Mouse (Mus musculus): ENCODE data around the gene Gm5737. TPM values are rescaled to one million over a fixed set of nuclear protein-coding genes. Genes with fewer than 3 reads are reported as not detected.
A peak's percentile ranks its signal among the peaks of the same experiment; 100 is the strongest.

Gm5737 gene
- polyA plus RNA-seq (2014; fragmentation: Nextera tagmentation; extraction: Ambion mirVana), result not detected in 2 replicates

DNA sequence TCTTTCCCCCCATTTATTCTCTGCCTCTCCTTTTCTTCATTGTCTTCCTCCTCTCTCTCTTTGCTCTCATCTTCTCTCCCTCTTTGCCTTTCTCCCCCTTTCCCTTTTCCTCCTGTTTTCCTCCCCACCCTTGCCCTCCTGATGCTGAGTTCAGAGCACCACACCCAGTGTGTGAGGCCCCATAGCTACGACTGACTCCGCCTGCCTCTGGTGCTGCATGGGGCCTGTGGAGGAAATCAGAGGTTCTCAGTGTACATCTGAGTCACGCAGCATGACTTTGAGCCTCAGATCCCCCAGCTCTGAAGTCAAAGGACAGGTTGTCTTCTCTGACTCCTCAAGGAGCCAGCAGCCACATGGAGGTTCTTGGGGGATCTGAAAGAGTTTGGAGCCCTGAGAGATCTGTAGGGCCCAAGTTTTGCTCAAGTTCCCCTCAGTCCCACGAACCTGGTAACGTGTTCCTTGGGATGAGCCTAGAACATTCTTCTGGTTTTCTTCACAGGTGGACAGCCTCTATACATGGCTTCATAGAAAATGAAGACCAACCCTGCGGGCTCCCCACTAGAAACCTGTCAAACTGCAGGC is at the start of gene Gm5737:
Gm5737 (plus strand) TSS at position 532 of the 582 bp plus-strand sequence.
- Histone ChIP-seq H3K4me2 (replicated peaks; ENCODE audit: low read depth, low read length) (no peak within 1 kb of the TSS), H3K27ac (ENCODE audit: low read depth, low read length) (no peak within 1 kb of the TSS), H3K36me3 (ENCODE audit: control insufficient read depth, insufficient read depth, low read length) (no peaks in the 10 kb centered on the region), H3K27me3 (ENCODE audit: control insufficient read depth, insufficient read depth, low read length) (no peaks in the 10 kb centered on the region), H3K4me3 (ENCODE audit: low read depth, low read length) (no peak within 1 kb of the TSS), H3K9me3 (ENCODE audit: control insufficient read depth, low read length) (no peaks in the 10 kb centered on the region), H3K9ac (ENCODE audit: low read depth, low read length) (no peak within 1 kb of the TSS), H3K4me1 (replicated peaks; ENCODE audit: control insufficient read depth, insufficient read depth, low read length) (no peaks in the 10 kb centered on the region)
- ATAC-seq (ENCODE audit: low FRiP score), result no peak
- WGBS, result 79% methylated on average over 6 of the region's 6 CpGs
- no peak for DNase-seq (ENCODE audit: low spot score)

DNA sequence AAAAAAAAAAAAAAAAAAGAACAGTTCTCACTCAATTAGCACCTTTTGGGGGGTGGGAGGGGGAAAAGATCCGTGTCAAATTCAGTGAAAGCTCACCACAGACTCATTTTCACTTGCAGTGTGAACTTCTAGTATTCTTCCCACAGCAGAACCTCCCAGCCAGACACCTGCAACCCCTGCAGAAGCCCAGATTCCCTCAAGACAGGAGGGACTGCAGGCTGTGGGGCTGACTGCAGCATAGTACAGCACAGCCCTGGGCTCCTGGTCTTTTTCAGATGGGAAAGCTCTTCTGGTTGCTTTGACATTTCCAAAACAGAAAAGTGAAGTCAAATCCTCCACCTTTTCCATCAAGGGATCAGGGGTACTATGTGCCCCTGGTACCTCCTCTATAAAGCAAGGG is 44.8 kb upstream of the Gm5737 start:
- ATAC-seq (ENCODE audit: low FRiP score) (no peak), DNase-seq (ENCODE audit: low spot score) (no peak)
- Histone ChIP-seq H3K9me3 (ENCODE audit: control insufficient read depth, low read length) (no peaks in the 10 kb centered on the region), H3K27me3 (ENCODE audit: control insufficient read depth, insufficient read depth, low read length) (no peaks in the 10 kb centered on the region), H3K27ac (ENCODE audit: low read depth, low read length) (no peak overlapping the region), H3K4me1 (replicated peaks; ENCODE audit: control insufficient read depth, insufficient read depth, low read length) (no peaks in the 10 kb centered on the region), H3K4me3 (ENCODE audit: low read depth, low read length) (no peak overlapping the region), H3K36me3 (ENCODE audit: control insufficient read depth, insufficient read depth, low read length) (no peaks in the 10 kb centered on the region), H3K4me2 (replicated peaks; ENCODE audit: low read depth, low read length) (no peak overlapping the region), H3K9ac (ENCODE audit: low read depth, low read length) (no peak overlapping the region)
- 5% methylated on average over 1 of the region's 1 CpGs for whole genome bisulfite sequencing

DNA sequence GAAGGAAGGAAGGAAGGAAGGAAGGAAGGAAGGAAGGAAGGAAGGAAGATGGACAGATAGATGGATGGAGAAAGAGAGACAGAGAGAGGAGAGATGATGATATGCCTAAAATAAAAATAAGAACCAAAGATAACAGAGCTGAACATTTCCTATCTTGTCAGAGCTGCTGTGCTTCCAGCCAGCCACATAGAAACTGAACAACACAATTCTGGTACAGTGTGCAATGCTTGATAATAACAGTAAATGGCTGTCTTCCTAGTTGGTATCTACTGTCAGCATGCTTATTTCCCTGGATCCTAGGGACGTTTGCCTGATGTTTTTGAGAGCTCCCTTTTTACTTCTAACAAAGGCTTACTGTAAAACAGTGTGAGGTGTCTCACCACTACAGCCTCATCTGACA is 40.8 kb upstream of the Gm5737 start:
- Histone ChIP-seq H3K36me3 (ENCODE audit: control insufficient read depth, insufficient read depth, low read length) (no peaks in the 10 kb centered on the region), H3K4me2 (replicated peaks; ENCODE audit: low read depth, low read length) (no peak overlapping the region), H3K9me3 (ENCODE audit: control insufficient read depth, low read length) (no peaks in the 10 kb centered on the region), H3K4me3 (ENCODE audit: low read depth, low read length) (no peak overlapping the region), H3K27me3 (ENCODE audit: control insufficient read depth, insufficient read depth, low read length) (no peaks in the 10 kb centered on the region), H3K4me1 (replicated peaks; ENCODE audit: control insufficient read depth, insufficient read depth, low read length) (no peaks in the 10 kb centered on the region), H3K9ac (ENCODE audit: low read depth, low read length) (no peak overlapping the region), H3K27ac (ENCODE audit: low read depth, low read length) (no peak overlapping the region)
- ATAC-seq (ENCODE audit: low FRiP score) (no peak), DNase-seq (ENCODE audit: low spot score) (no peak)
- 63% methylated on average over 1 of the region's 1 CpGs for WGBS

DNA sequence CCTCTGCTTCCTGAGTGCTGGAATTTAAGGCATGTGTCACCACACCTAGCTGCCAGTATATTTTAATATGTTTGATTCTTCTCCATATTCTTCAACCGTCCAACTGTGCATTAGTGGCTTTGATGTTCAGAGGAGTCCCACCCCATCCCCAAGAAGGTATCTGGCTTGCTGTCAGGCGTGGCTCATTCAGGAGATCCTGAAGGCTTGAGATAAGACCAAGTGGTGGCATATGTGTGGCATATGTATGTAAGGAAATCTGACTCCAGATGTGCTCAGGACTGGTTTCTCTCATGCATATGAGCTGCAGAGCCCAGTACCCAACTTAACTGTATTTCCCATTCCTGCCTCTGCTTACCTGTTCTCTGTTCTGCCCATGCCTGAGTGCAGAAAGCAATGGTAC is 34.2 kb upstream of the Gm5737 start:
- no peaks in the 10 kb centered on the region for H3K36me3 ChIP-seq (ENCODE audit: control insufficient read depth, insufficient read depth, low read length)
- 67% methylated on average over 2 of the region's 2 CpGs for WGBS
- no peaks in the 10 kb centered on the region for H3K27me3 ChIP-seq (ENCODE audit: control insufficient read depth, insufficient read depth, low read length)
- no peak overlapping the region for H3K4me2 ChIP-seq (replicated peaks; ENCODE audit: low read depth, low read length)
- H3K9ac ChIP-seq (ENCODE audit: low read depth, low read length), result no peak overlapping the region
- no peaks in the 10 kb centered on the region for H3K4me1 ChIP-seq (replicated peaks; ENCODE audit: control insufficient read depth, insufficient read depth, low read length)
- no peaks in the 10 kb centered on the region for H3K9me3 ChIP-seq (ENCODE audit: control insufficient read depth, low read length)
- H3K4me3 ChIP-seq (ENCODE audit: low read depth, low read length), result no peak overlapping the region
- H3K27ac ChIP-seq (ENCODE audit: low read depth, low read length), result no peak overlapping the region
- ATAC-seq (ENCODE audit: low FRiP score) (no peak), DNase-seq (ENCODE audit: low spot score) (no peak)

DNA sequence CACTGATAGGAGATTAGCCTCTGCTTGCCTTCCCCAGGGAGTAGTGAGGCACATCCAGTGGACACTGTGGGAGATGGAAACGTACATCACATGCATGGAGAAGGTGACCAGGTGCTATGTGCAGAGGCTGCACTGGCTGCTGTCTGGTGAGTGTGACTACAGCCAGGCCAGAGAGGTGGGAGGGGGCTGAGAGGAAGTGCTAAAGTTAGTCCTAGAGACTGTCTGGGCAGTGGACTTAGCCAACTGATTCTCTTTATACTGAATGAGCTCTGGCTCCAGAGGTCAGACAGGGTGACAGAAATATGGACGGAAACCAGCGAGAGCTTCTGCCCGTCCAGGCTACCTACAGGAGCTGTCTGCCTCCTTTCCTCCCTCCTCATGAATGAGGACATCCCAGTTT is 16.6 kb upstream of the Gm5737 start:
- no peak overlapping the region for H3K27ac ChIP-seq (ENCODE audit: low read depth, low read length)

DNA sequence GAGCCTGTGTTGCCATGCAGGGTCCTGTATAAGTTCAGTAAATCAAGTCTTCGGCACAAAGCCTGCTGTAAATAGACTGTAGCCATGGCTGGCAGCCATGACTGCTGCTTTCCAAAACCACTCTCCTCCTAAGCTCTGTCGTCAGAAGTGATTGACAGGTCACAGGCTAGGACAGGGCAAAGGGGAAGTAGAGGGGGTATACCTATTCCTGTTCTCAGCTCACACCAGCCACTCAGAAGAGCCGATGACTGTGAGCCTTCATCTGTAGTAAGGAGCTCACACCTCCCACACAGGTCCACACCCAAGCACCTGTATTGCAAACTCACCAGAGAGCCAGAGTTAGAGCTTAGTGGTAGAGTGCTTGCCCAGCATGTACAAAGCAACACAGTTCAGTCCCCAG is 15.8 kb upstream of the Gm5737 start:
- Histone ChIP-seq H3K27me3 (ENCODE audit: control insufficient read depth, insufficient read depth, low read length) (no peaks in the 10 kb centered on the region), H3K36me3 (ENCODE audit: control insufficient read depth, insufficient read depth, low read length) (no peaks in the 10 kb centered on the region), H3K27ac (ENCODE audit: low read depth, low read length) (no peak overlapping the region), H3K9me3 (ENCODE audit: control insufficient read depth, low read length) (no peaks in the 10 kb centered on the region), H3K4me3 (ENCODE audit: low read depth, low read length) (no peak overlapping the region), H3K9ac (ENCODE audit: low read depth, low read length) (no peak overlapping the region), H3K4me2 (replicated peaks; ENCODE audit: low read depth, low read length) (no peak overlapping the region), H3K4me1 (replicated peaks; ENCODE audit: control insufficient read depth, insufficient read depth, low read length) (no peaks in the 10 kb centered on the region)
- DNase-seq (ENCODE audit: low spot score), result no peak
- 74% methylated on average over 3 of the region's 3 CpGs for WGBS
- ATAC-seq (ENCODE audit: low FRiP score), result no peak

More for the DNA sequence above, 16.6 kb upstream of the Gm5737 start:
- 85% methylated on average over 4 of the region's 4 CpGs for WGBS
- H3K36me3 ChIP-seq (ENCODE audit: control insufficient read depth, insufficient read depth, low read length), result no peaks in the 10 kb centered on the region
- H3K27me3 ChIP-seq (ENCODE audit: control insufficient read depth, insufficient read depth, low read length), result no peaks in the 10 kb centered on the region
- H3K9ac ChIP-seq (ENCODE audit: low read depth, low read length), result no peak overlapping the region
- H3K4me2 ChIP-seq (replicated peaks; ENCODE audit: low read depth, low read length), result no peak overlapping the region
- no peak for ATAC-seq (ENCODE audit: low FRiP score)
- no peaks in the 10 kb centered on the region for H3K9me3 ChIP-seq (ENCODE audit: control insufficient read depth, low read length)
- DNase-seq (ENCODE audit: low spot score), result no peak
- H3K4me3 ChIP-seq (ENCODE audit: low read depth, low read length), result no peak overlapping the region
- no peaks in the 10 kb centered on the region for H3K4me1 ChIP-seq (replicated peaks; ENCODE audit: control insufficient read depth, insufficient read depth, low read length)

DNA sequence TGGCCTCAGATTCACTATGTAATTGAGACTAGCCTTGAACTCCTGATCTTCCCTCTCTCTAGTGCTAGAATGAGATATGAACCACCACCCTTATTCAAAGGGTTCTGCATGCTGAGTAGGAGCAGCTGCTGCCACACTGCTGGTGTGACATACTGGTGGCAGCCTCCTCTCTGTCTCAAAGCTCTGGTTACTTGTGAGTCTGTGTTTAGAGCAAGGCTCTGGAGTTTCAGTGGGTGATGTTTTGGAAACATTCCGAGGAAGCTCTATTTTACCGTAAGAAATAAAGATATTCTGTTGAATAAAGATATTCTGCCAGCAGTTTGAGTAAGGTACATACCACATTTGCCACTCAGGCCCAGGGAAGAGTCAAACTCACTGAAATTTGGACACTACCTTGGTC is 8.9 kb upstream of the Gm5737 start:
- Histone ChIP-seq H3K4me1 (replicated peaks; ENCODE audit: control insufficient read depth, insufficient read depth, low read length) (no peaks in the 10 kb centered on the region), H3K4me3 (ENCODE audit: low read depth, low read length) (no peak overlapping the region), H3K27me3 (ENCODE audit: control insufficient read depth, insufficient read depth, low read length) (no peaks in the 10 kb centered on the region), H3K4me2 (replicated peaks; ENCODE audit: low read depth, low read length) (no peak overlapping the region), H3K9me3 (ENCODE audit: control insufficient read depth, low read length) (no peaks in the 10 kb centered on the region), H3K36me3 (ENCODE audit: control insufficient read depth, insufficient read depth, low read length) (no peaks in the 10 kb centered on the region), H3K9ac (ENCODE audit: low read depth, low read length) (no peak overlapping the region), H3K27ac (ENCODE audit: low read depth, low read length) (no peak overlapping the region)
- DNase-seq (ENCODE audit: low spot score) (no peak), ATAC-seq (ENCODE audit: low FRiP score) (no peak)
- WGBS, result 86% methylated on average over 2 of the region's 2 CpGs

DNA sequence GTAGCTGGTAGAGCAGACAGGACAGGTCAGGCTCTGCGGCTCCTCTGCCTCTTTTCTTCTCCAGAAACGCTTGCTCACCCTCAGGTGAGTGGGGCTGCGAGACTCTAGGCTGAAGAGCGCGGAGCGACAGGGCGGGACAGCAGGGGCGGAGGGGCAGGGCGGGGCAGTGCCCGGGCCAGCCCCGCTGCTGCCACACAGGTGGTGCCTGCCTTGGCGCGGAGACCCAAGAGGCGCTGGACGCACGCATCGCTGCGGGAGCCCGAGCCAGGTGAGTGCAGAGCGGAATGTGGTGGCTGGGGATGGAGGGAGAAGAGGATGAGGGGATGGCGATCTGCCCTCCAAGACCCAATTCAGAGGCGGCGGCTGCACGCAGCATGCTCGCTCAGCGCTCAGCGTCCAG is 2.5 kb upstream of the Gm5737 start:
- Histone ChIP-seq H3K4me1 (replicated peaks; ENCODE audit: control insufficient read depth, insufficient read depth, low read length) (no peaks in the 10 kb centered on the region), H3K9ac (ENCODE audit: low read depth, low read length) (no peak overlapping the region), H3K4me3 (ENCODE audit: low read depth, low read length) (peak overlapping the region; percentile 4; the same call in 1 of the 2 replicates), H3K9me3 (ENCODE audit: control insufficient read depth, low read length) (no peaks in the 10 kb centered on the region), H3K27me3 (ENCODE audit: control insufficient read depth, insufficient read depth, low read length) (no peaks in the 10 kb centered on the region), H3K27ac (ENCODE audit: low read depth, low read length) (no peak overlapping the region), H3K4me2 (replicated peaks; ENCODE audit: low read depth, low read length) (peak overlapping the region; percentile 43), H3K36me3 (ENCODE audit: control insufficient read depth, insufficient read depth, low read length) (no peaks in the 10 kb centered on the region)
- 4% methylated on average over 25 of the region's 27 CpGs for WGBS
- ATAC-seq (ENCODE audit: low FRiP score) (no peak), DNase-seq (ENCODE audit: low spot score) (peak; percentile 11)

DNA sequence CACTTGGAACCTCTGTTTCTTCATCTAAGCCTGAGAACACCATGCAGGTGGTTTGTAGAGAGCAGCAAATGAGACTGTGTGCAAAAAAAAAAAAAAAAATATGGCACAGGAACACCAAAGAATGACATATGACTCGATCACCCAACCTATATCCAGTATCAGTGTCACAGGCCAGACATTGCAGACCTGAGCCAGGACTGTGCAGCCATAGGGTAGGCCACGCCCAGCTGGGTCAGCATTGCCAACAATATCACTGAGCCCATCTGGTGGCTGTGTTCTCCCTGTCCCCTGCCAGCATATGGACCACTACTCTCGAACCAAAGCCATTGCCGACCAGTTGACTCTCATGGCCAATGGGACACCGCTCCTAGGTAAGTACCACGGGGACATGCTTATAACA is 5.4 kb downstream of the Gm5737 start:
- Histone ChIP-seq H3K4me1 (replicated peaks; ENCODE audit: control insufficient read depth, insufficient read depth, low read length) (no peaks in the 10 kb centered on the region), H3K9me3 (ENCODE audit: control insufficient read depth, low read length) (no peaks in the 10 kb centered on the region), H3K9ac (ENCODE audit: low read depth, low read length) (no peak overlapping the region), H3K4me2 (replicated peaks; ENCODE audit: low read depth, low read length) (no peak overlapping the region), H3K4me3 (ENCODE audit: low read depth, low read length) (no peak overlapping the region), H3K27me3 (ENCODE audit: control insufficient read depth, insufficient read depth, low read length) (no peaks in the 10 kb centered on the region), H3K27ac (ENCODE audit: low read depth, low read length) (no peak overlapping the region), H3K36me3 (ENCODE audit: control insufficient read depth, insufficient read depth, low read length) (no peaks in the 10 kb centered on the region)
- WGBS, result 89% methylated on average over 6 of the region's 6 CpGs
- ATAC-seq (ENCODE audit: low FRiP score), result no peak
- DNase-seq (ENCODE audit: low spot score), result no peak
